In genomic region chr2:5431309-5431708, GRCm38 (mm10) we compare ENCODE assay signal across 9 mouse cellular contexts.
A peak's percentile ranks its signal among the peaks of the same experiment; 100 is the strongest.
DNase-seq lines count a peak whose midpoint lies in the region; ATAC-seq and TF ChIP-seq lines count a peak whose summit lies in the region.
"Had no signal": no experiment of that assay in that cellular context is flagged by ENCODE, and none has a peak within 500 bp of the region (broad histone marks: within the 10 kb centered on the region; RNA-seq: fewer than 3 reads in every experiment).

No protein-coding gene starts in this region.

- 56% methylated on average over 2 of the region's 2 CpGs for WGBS in heart, postnatal 0 days

- no peaks in the 10 kb centered on the region for H3K9me3 ChIP-seq in heart, postnatal 0 days (replicated peaks; ENCODE audit: control insufficient read depth, low read length)
- H3K9me3 ChIP-seq: liver, embryonic 15.5 days had no signal

- DNase-seq in heart, postnatal 0 days (ENCODE audit: low spot score): peak; percentile 12
- DNase-seq in heart, postnatal 10 days: no peak
- peak; percentile 49 for DNase-seq in 416B (ENCODE audit: low read depth)
- peak; percentile 78 for DNase-seq in ZHBTc4 (ENCODE audit: low read depth, low spot score)
- peak; percentile 16 to 34 for DNase-seq in kidney, postnatal 36 days
- DNase-seq in yolk sac, embryonic 10.5 days (ENCODE audit: low spot score): no peak
- DNase-seq in right cerebral cortex, postnatal 14 days: no peak

- no peak overlapping the region for H3K4me3 ChIP-seq in heart, postnatal 0 days (ENCODE audit: low read depth, low read length)
- H3K4me3 ChIP-seq: liver, embryonic 15.5 days had no signal

- no peak for TF ChIP-seq EP300 in heart, postnatal 0 days (IDR thresholded peaks at IDR 0.05; ENCODE audit: low read depth)

- H3K27me3 ChIP-seq in heart, postnatal 0 days (ENCODE audit: control insufficient read depth, insufficient read depth, low read length): no peaks in the 10 kb centered on the region
- H3K27me3 ChIP-seq: liver, embryonic 15.5 days had no signal

- no peaks in the 10 kb centered on the region for H3K36me3 ChIP-seq in heart, postnatal 0 days (replicated peaks; ENCODE audit: control insufficient read depth, insufficient read depth, low read length)
- H3K36me3 ChIP-seq: liver, embryonic 15.5 days had no signal

- no peak overlapping the region for H3K27ac ChIP-seq in heart, postnatal 0 days (ENCODE audit: low read depth)
- H3K27ac ChIP-seq: liver, embryonic 15.5 days had no signal

- H3K9ac ChIP-seq in heart, postnatal 0 days (replicated peaks; ENCODE audit: low read depth, low read length): no peak overlapping the region
- H3K9ac ChIP-seq: liver, embryonic 15.5 days had no signal

- ATAC-seq in heart, postnatal 0 days (ENCODE audit: insufficient read depth, low read depth): no peak
- ATAC-seq in activated CD4-positive, CD25-positive, alpha-beta regulatory T cell, adult 4 months: no peak

- TF ChIP-seq CTCF in heart, postnatal 0 days (IDR thresholded peaks at IDR 0.05; ENCODE audit: low read depth): peak; percentile 53

- intact Hi-C loops in heart, postnatal 10 days (cut with DNase I): no loop called here

- H3K4me1 ChIP-seq in heart, postnatal 0 days (ENCODE audit: control insufficient read depth, insufficient read depth): no peaks in the 10 kb centered on the region
- H3K4me1 ChIP-seq: liver, embryonic 15.5 days had no signal

- H3K4me2 ChIP-seq in heart, postnatal 0 days (ENCODE audit: low read depth, low read length): no peak overlapping the region
- H3K4me2 ChIP-seq: liver, embryonic 15.5 days had no signal

Comparison
In these comparisons a context has a peak if more than half of its experiments do, and no peak if none do; other contexts are left out.
1. DNase-seq: peak in heart, postnatal 0 days (single experiment), 416B (single experiment), ZHBTc4 (single experiment) and kidney, postnatal 36 days (2 of 2); none in heart, postnatal 10 days (0 of 2), yolk sac, embryonic 10.5 days (single experiment) and right cerebral cortex, postnatal 14 days (single experiment).